Mouse (Mus musculus) midbrain, postnatal 0 days (tissue): Measurements from ENCODE around the gene Slc25a42. TPM values are rescaled to one million over a fixed set of nuclear protein-coding genes. Genes with fewer than 3 reads are reported as not detected.

Experiments
- ATAC-seq: fragments of 200-750 bp; cut with Nextera tagmentation; 2 replicates; pipeline ENCODE4 v1.8.0; 2017; ENCODE audit warnings: moderate number of reproducible peaks, mild to moderate bottlenecking, moderate TSS enrichment, moderate library complexity; ENCODE audit not compliant: low FRiP score
- DNase-seq: peaks from one replicate; pipeline ENCODE4 v3.0.0-alpha.2; 2015; ENCODE audit warnings: low spot score
- H3K27ac ChIP-seq: fragments of 300-500 bp; sonication (generic); 2 replicates; pipeline ENCODE4 v1.5.1; 2014; ENCODE audit warnings: low read depth, mild to moderate bottlenecking, low read length, mixed read lengths
- H3K27me3 ChIP-seq: fragments of 300-500 bp; sonication (generic); 2 replicates; pipeline ENCODE4 v1.6.1; 2014; ENCODE audit warnings: low read length, control low read depth, mixed read lengths; ENCODE audit not compliant: insufficient read depth
- H3K36me3 ChIP-seq: fragments of 300-500 bp; sonication (generic); 2 replicates; pipeline ENCODE4 v1.6.1; 2014; ENCODE audit warnings: low read length, control low read depth, mixed read lengths; ENCODE audit not compliant: insufficient read depth
- H3K4me1 ChIP-seq: fragments of 300-500 bp; sonication (generic); 2 replicates; pipeline ENCODE4 v1.6.1; 2014; ENCODE audit warnings: mild to moderate bottlenecking, control low read depth, antibody characterized with exemption, low read length, mixed read lengths; ENCODE audit not compliant: insufficient read depth
- H3K4me2 ChIP-seq: fragments of 300-500 bp; sonication (generic); 2 replicates; pipeline ENCODE4 v1.6.1; 2014; ENCODE audit warnings: low read depth, mild to moderate bottlenecking, low read length, mixed read lengths; ENCODE audit not compliant: poor library complexity, severe bottlenecking
- H3K4me3 ChIP-seq: fragments of 300-500 bp; sonication (generic); 2 replicates; pipeline ENCODE4 v1.5.1; 2014; ENCODE audit warnings: low read depth, mild to moderate bottlenecking, low read length, moderate library complexity
- H3K9ac ChIP-seq: fragments of 300-500 bp; sonication (generic); replicated peaks from 2 replicates; pipeline ENCODE4 v1.6.1; 2014; ENCODE audit warnings: mild to moderate bottlenecking, low read length, moderate library complexity, mixed read lengths; ENCODE audit not compliant: poor library complexity, severe bottlenecking
- H3K9me3 ChIP-seq: fragments of 300-500 bp; sonication (generic); 2 replicates; pipeline ENCODE4 v1.6.1; 2016; ENCODE audit warnings: low read length, control low read depth
- CTCF ChIP-seq: IDR thresholded peaks from 2 replicates; pipeline ENCODE4 v1.5.1; 2016; ENCODE audit warnings: antibody characterized with exemption, mild to moderate bottlenecking
- WGBS: fragments of 180-500 bp; shearing (Covaris S2); extraction: QIAGEN DNeasy Blood & Tissue Kit; methylation state at CpG from one replicate; pipeline ENCODE4 v1.1.7; 2014; 5-methylcytosine and 5-hydroxymethylcytosine counted together
- polyA plus RNA-seq: library from polyadenylated mRNA; unstranded; fragments of >200 nt; fragmentation: Nextera tagmentation; extraction: Ambion mirVana; gene quantifications from 2 replicates; pipeline ENCODE4 v1.2.1, GENCODE M21; 2015
- total RNA-seq: library from RNA; depleted of rRNA; stranded (reverse); fragments of >200 nt; gene quantifications from 2 replicates; pipeline ENCODE4 v1.2.3, GENCODE M21; 2014

Gene Slc25a42
- total and polyA plus RNA-seq, 2 experiments from 2014 or later, result 9.3 to 15.1 TPM

GRCm38 (mm10) chr8:70246622-70247021 lies 34.5 kb upstream of the Slc25a42 start:
- Histone ChIP-seq H3K4me3 (no peak overlapping the region), H3K27ac (no peak overlapping the region), H3K4me1 (peaks cover 3% of the 10 kb centered on the region; the same call in 1 of the 2 replicates), H3K27me3 (no peaks in the 10 kb centered on the region), H3K9me3 (no peaks in the 10 kb centered on the region), H3K36me3 (peaks cover 54% of the 10 kb centered on the region), H3K4me2 (no peak overlapping the region), H3K9ac (no peak overlapping the region)
- WGBS, result 96% methylated on average over 6 of the region's 6 CpGs
- DNase-seq (no peak), ATAC-seq (no peak)
- TF ChIP-seq CTCF, result no peak

GRCm38 (mm10) chr8:70240642-70241041 lies 28.5 kb upstream of the Slc25a42 start:
- Histone ChIP-seq H3K36me3 (peaks cover 62% of the 10 kb centered on the region), H3K9ac (no peak overlapping the region), H3K27ac (no peak overlapping the region), H3K4me2 (no peak overlapping the region), H3K4me3 (no peak overlapping the region), H3K4me1 (peaks cover 3% of the 10 kb centered on the region; the same call in 1 of the 2 replicates), H3K27me3 (no peaks in the 10 kb centered on the region), H3K9me3 (no peaks in the 10 kb centered on the region)
- peak; percentile 18; the same call in 1 of the 2 replicates for TF ChIP-seq CTCF
- WGBS, result 91% methylated on average over 5 of the region's 5 CpGs
- DNase-seq, result no peak
- no peak for ATAC-seq

GRCm38 (mm10) chr8:70237842-70238241 lies 25.7 kb upstream of the Slc25a42 start:
- no peak overlapping the region for H3K4me2 ChIP-seq
- TF ChIP-seq CTCF, result no peak
- H3K27ac ChIP-seq, result no peak overlapping the region
- WGBS, result 95% methylated on average over 2 of the region's 2 CpGs
- H3K9ac ChIP-seq, result no peak overlapping the region
- peaks cover 49% of the 10 kb centered on the region for H3K36me3 ChIP-seq
- H3K9me3 ChIP-seq, result no peaks in the 10 kb centered on the region
- ATAC-seq, result no peak
- no peak overlapping the region for H3K4me3 ChIP-seq
- H3K4me1 ChIP-seq, result peaks cover 5% of the 10 kb centered on the region; the same call in 1 of the 2 replicates
- H3K27me3 ChIP-seq, result no peaks in the 10 kb centered on the region
- no peak for DNase-seq

DNA sequence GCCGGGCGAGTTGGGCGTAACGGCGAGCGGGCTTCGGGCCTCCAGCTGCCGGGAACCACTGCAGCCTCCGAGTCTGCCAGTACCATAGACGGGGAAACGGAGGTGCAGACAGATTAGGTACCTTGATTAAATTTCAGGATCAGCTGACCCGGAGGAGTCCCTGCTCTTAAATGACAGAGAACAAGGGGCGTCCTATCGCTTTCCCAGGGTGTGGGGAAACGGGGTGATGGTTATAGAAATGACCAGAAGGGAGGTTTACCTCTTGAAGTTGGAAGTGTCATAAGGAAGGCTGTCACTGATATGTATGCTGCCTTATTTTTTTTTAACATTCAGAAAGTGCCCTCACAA lies 22.6 kb upstream of the Slc25a42 start:
- under 1% methylated on average over 15 of the region's 15 CpGs for WGBS
- H3K36me3 ChIP-seq, result peaks cover 35% of the 10 kb centered on the region
- peak overlapping the region; percentile 60 for H3K4me2 ChIP-seq
- H3K27me3 ChIP-seq, result no peaks in the 10 kb centered on the region
- peak overlapping the region; percentile 83 for H3K4me3 ChIP-seq
- H3K4me1 ChIP-seq, result peaks cover 5% of the 10 kb centered on the region; the same call in 1 of the 2 replicates
- no peak for TF ChIP-seq CTCF
- ATAC-seq (no peak), DNase-seq (no peak)
- H3K9ac ChIP-seq, result peak overlapping the region; percentile 90
- H3K27ac ChIP-seq, result peak overlapping the region; percentile 97
- H3K9me3 ChIP-seq, result no peaks in the 10 kb centered on the region

DNA sequence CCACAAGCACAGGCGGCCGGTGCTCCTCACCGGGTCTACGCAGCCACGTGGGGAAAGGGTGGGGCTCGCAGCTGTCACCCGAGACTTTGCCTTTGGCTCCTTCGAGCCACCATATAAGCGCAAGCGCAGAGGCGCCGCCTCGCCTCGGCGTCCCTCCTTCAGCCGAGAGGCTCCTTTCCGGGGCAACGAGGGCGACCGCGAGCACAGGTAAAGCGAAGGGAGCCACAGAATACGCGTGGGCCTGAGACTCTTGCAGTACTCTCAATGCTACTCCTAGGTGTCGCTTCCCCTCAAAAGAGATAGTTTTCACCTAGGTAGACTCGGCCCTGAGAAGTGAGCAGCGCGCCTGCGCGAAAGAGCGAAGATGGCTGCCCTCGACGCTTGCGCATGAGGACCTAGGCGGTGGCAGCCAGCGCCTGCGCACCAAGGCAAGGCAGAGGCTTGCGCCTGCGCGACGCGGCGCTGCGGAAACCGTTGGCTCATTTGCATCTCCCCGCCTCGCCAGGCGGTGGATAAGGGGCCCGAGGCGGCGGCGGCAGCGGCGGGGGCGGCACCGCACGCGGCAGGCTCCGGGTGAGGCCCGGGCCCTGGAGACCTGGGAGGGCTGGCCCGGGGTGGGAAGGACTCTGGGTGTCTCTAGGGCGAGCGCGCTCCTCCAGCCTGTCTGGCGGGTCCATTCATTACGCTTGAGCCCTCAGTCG lies 22.1 kb upstream of the Slc25a42 start, which contains the start of the genes Sugp2 and Armc6:
Gene Sugp2 (plus strand): TSS at position 147 of the 701 bp plus-strand sequence.
Gene Armc6 (minus strand): TSS at position 387 of the 701 bp plus-strand sequence.
- Histone ChIP-seq H3K4me3 (peak within 1 kb of the TSS; percentile 83), H3K27ac (peak within 1 kb of the TSS; percentile 97), H3K4me1 (peaks cover 5% of the 10 kb centered on the region; the same call in 1 of the 2 replicates), H3K9ac (peak within 1 kb of the TSS; percentile 90), H3K36me3 (peaks cover 40% of the 10 kb centered on the region), H3K9me3 (no peaks in the 10 kb centered on the region), H3K4me2 (peak within 1 kb of the TSS; percentile 60), H3K27me3 (no peaks in the 10 kb centered on the region)
- under 1% methylated on average over 67 of the region's 67 CpGs for WGBS
- ATAC-seq (peak; percentile 95), DNase-seq (peak; percentile 98)
- peak; percentile 39 for TF ChIP-seq CTCF

- peak overlapping the region; percentile 60 for H3K4me2 ChIP-seq
- WGBS, result 7% methylated on average over 13 of the region's 13 CpGs
- H3K4me3 ChIP-seq, result peak overlapping the region; percentile 83
- H3K9me3 ChIP-seq, result no peaks in the 10 kb centered on the region
- no peak for TF ChIP-seq CTCF
- peaks cover 5% of the 10 kb centered on the region; the same call in 1 of the 2 replicates for H3K4me1 ChIP-seq
- peak overlapping the region; percentile 90 for H3K9ac ChIP-seq
- DNase-seq (peak; percentile 5), ATAC-seq (peak; percentile 28)
- H3K27ac ChIP-seq, result peak overlapping the region; percentile 97
- peaks cover 42% of the 10 kb centered on the region for H3K36me3 ChIP-seq
- no peaks in the 10 kb centered on the region for H3K27me3 ChIP-seq
Measured at GRCm38 (mm10) chr8:70233606-70234005, 21.5 kb upstream of the Slc25a42 start.
